Mouse (Mus musculus) midbrain, embryonic 10.5 days (tissue): ENCODE data around the gene Ncapg. TPM values are rescaled to one million over a fixed set of nuclear protein-coding genes. Genes with fewer than 3 reads are reported as not detected.

ENCODE experiments used
- DNase-seq: peaks from one replicate; pipeline ENCODE4 v3.0.0-alpha.2; 2017; ENCODE audit warnings: low spot score
- H3K27ac ChIP-seq: fragments of 300-500 bp; sonication (generic); replicated peaks from 2 replicates; pipeline ENCODE4 v1.5.1; 2016; ENCODE audit warnings: mild to moderate bottlenecking
- H3K27me3 ChIP-seq: fragments of 300-500 bp; sonication (generic); 2 replicates; pipeline ENCODE4 v1.6.1; 2016; ENCODE audit warnings: low read depth, mild to moderate bottlenecking; ENCODE audit not compliant: poor library complexity, severe bottlenecking
- H3K36me3 ChIP-seq: fragments of 300-500 bp; sonication (generic); 2 replicates; pipeline ENCODE4 v1.6.1; 2016; ENCODE audit warnings: mild to moderate bottlenecking, moderate library complexity
- H3K4me1 ChIP-seq: fragments of 300-500 bp; sonication (generic); 2 replicates; pipeline ENCODE4 v1.6.1; 2016
- H3K4me3 ChIP-seq: fragments of 300-500 bp; sonication (generic); 2 replicates; pipeline ENCODE4 v1.5.1; 2016; ENCODE audit warnings: mild to moderate bottlenecking, moderate library complexity
- H3K9me3 ChIP-seq: fragments of 300-500 bp; sonication (generic); replicated peaks from 2 replicates; pipeline ENCODE4 v1.6.1; 2016; ENCODE audit warnings: mild to moderate bottlenecking
- WGBS: fragments of 180-500 bp; shearing (Covaris S2); methylation state at CpG from one replicate; pipeline ENCODE4 v1.1.7; 2016; 5-methylcytosine and 5-hydroxymethylcytosine counted together
- polyA plus RNA-seq: library from polyadenylated mRNA; unstranded; fragments of >200 nt; fragmentation: Nextera tagmentation; extraction: Ambion mirVana; gene quantifications from 2 replicates; pipeline ENCODE4 v1.2.1, GENCODE M21; 2016

The Ncapg gene
- polyA plus RNA-seq, 1 experiment from 2014 or later: 75.1 TPM

DNA sequence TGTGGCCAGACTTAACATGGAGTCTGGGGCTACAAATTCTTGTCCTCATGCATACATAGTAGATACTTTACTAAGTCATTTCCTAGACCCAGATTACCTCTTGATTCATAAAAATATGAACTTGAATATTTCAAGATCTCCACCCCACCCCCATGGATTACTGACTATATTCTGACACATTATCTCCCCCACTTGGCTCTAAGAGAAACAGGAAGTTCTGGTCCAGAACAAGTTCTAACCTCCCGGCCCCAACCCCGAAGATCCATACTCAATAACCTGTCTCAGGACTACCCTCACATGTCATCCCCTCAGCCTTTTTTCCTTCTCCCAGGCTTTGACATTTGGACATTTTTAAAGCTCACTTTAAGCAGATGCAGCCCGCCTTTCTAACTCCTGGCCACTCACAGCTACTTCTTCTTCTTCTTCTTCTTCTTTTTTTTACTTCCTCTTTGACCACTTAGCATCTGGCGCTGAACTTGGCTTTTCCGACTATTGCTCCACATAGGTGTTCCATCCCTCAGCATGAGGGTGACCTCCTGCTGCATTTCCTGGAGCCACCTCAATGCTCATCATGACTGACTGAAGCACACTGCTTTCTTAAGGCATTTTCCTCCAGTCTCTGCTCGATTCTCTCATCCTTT lies 49.2 kb downstream of the Ncapg start:
- Histone ChIP-seq H3K4me3 (no peak overlapping the region), H3K27me3 (no peaks in the 10 kb centered on the region), H3K27ac (no peak overlapping the region), H3K4me1 (no peaks in the 10 kb centered on the region), H3K36me3 (0 out of 2 replicates have a peak, but pooled peaks cover 4% of the 10 kb centered on the region), H3K9me3 (no peaks in the 10 kb centered on the region)
- DNase-seq: no peak
- 91% methylated on average over 6 of the region's 6 CpGs for WGBS

GRCm38 (mm10) chr5:45733751-45734150 lies 64.0 kb downstream of the Ncapg start:
- WGBS: 92% methylated on average over 2 of the region's 2 CpGs

DNA sequence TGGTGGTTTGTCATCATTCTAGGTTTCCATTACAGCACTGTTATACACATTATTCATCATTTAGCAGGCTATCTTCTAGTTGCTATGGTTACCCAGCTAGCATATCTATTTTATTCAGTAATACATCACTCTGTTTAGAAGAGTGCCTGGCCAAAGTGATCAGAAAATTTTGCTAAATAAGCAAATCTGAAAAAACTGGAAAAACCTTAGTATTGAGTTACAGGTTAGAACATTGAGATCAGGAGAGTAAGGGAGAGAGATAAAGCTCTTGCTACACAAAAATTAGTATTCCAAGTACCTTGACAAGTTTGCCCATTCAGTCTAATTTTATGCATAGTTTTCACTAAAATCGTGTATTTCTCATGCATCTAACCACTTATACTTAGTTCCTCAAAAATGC lies 68.2 kb downstream of the Ncapg start:
- no peak overlapping the region for H3K4me3 ChIP-seq
- H3K9me3 ChIP-seq: no peaks in the 10 kb centered on the region
- DNase-seq: no peak
- H3K4me1 ChIP-seq: no peaks in the 10 kb centered on the region
- no peak overlapping the region for H3K27ac ChIP-seq
- WGBS: 95% methylated on average over 1 of the region's 1 CpGs
- H3K36me3 ChIP-seq: peaks cover 32% of the 10 kb centered on the region
- H3K27me3 ChIP-seq: no peaks in the 10 kb centered on the region

More at GRCm38 (mm10) chr5:45733751-45734150, 64.0 kb downstream of the Ncapg start:
- Histone ChIP-seq H3K36me3 (peaks cover 24% of the 10 kb centered on the region), H3K27me3 (no peaks in the 10 kb centered on the region), H3K27ac (no peak overlapping the region), H3K4me1 (no peaks in the 10 kb centered on the region), H3K4me3 (no peak overlapping the region), H3K9me3 (no peaks in the 10 kb centered on the region)
- DNase-seq: no peak

Other genes starting within 250 kb of the Ncapg start
- gene Qdpr, start 219.7 kb upstream of the Ncapg start, polyA plus RNA-seq: 127 and 128 TPM in 2 replicates
- 0.29 TPM in 1 of 2 replicates, not detected in the other for gene Clrn2, start 216.2 kb upstream of the Ncapg start, polyA plus RNA-seq
- 86.9 and 103 TPM in 2 replicates for gene Lap3, start 176.5 kb upstream of the Ncapg start, polyA plus RNA-seq
- gene Med28, start 149.7 kb upstream of the Ncapg start, polyA plus RNA-seq: 293 TPM in 2 replicates
- gene Fam184b, start 30.3 kb upstream of the Ncapg start, polyA plus RNA-seq: 0.50 and 0.73 TPM in 2 replicates
- 30.4 and 35.7 TPM in 2 replicates for gene Lcorl, start 187.7 kb downstream of the Ncapg start, polyA plus RNA-seq